Mouse (Mus musculus) midbrain, embryonic 13.5 days (tissue): Measurements from ENCODE around the gene Aar2. TPM values are rescaled to one million over a fixed set of nuclear protein-coding genes. Genes with fewer than 3 reads are reported as not detected.

Experiments
- ATAC-seq: fragments of 200-750 bp; cut with Nextera tagmentation; 2 replicates; pipeline ENCODE4 v1.8.0; 2017; ENCODE audit warnings: mild to moderate bottlenecking, moderate TSS enrichment, moderate library complexity
- H3K27ac ChIP-seq: fragments of 300-500 bp; sonication (generic); 2 replicates; pipeline ENCODE4 v1.5.1; 2015; ENCODE audit warnings: inconsistent platforms, mild to moderate bottlenecking, moderate library complexity
- H3K27me3 ChIP-seq: fragments of 300-500 bp; sonication (generic); 2 replicates; pipeline ENCODE4 v1.6.1; 2015; ENCODE audit warnings: mild to moderate bottlenecking, inconsistent platforms
- H3K36me3 ChIP-seq: fragments of 300-500 bp; sonication (generic); 2 replicates; pipeline ENCODE4 v1.6.1; 2015; ENCODE audit warnings: mild to moderate bottlenecking, inconsistent platforms
- H3K4me1 ChIP-seq: fragments of 300-500 bp; sonication (generic); replicated peaks from 2 replicates; pipeline ENCODE4 v1.6.1; 2015; ENCODE audit warnings: inconsistent platforms
- H3K4me2 ChIP-seq: fragments of 300-500 bp; sonication (generic); replicated peaks from 2 replicates; pipeline ENCODE4 v1.6.1; 2015; ENCODE audit warnings: moderate library complexity, mild to moderate bottlenecking, inconsistent platforms
- H3K4me3 ChIP-seq: fragments of 300-500 bp; sonication (generic); replicated peaks from 2 replicates; pipeline ENCODE4 v1.5.1; 2015; ENCODE audit warnings: mild to moderate bottlenecking, inconsistent platforms
- H3K9ac ChIP-seq: fragments of 300-500 bp; sonication (generic); replicated peaks from 2 replicates; pipeline ENCODE4 v1.6.1; 2015; ENCODE audit warnings: mild to moderate bottlenecking, inconsistent platforms
- H3K9me3 ChIP-seq: fragments of 300-500 bp; sonication (generic); 2 replicates; pipeline ENCODE4 v1.6.1; 2016; ENCODE audit warnings: mild to moderate bottlenecking, inconsistent platforms
- WGBS: fragments of 180-500 bp; shearing (Covaris S2); methylation state at CpG from one replicate; pipeline ENCODE4 v1.1.7; 2015; 5-methylcytosine and 5-hydroxymethylcytosine counted together
- polyA plus RNA-seq: library from polyadenylated mRNA; unstranded; fragments of >200 nt; fragmentation: Nextera tagmentation; extraction: Ambion mirVana; gene quantifications from 2 replicates; pipeline ENCODE4 v1.2.1, GENCODE M21; 2015

Aar2 gene
- polyA plus RNA-seq, 1 experiment from 2014 or later = 48.2 TPM

DNA sequence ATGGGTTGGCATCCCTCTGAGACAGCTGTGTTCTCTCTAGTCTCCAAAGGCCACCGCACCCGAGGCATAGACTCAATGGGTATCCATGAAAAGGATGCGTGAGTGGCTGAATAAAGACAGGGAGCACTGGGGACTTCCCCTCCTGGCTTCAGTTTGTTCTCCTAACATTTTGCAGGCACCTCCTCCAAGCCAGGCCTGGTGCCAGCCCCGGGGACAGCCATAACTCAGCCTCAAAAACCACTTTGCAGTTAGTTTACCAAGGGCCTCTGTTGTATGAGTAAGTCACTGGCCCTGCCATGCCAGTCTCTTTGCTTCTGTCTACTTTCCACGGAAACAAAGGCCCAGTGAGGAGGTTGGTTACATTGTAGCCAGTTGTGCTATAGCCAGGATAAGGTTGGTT, 58.6 kb downstream of the Aar2 start:
- Histone ChIP-seq H3K27ac (no peak overlapping the region), H3K9me3 (no peaks in the 10 kb centered on the region), H3K4me2 (no peak overlapping the region), H3K4me3 (no peak overlapping the region), H3K4me1 (no peaks in the 10 kb centered on the region), H3K9ac (no peak overlapping the region), H3K27me3 (peaks cover 16% of the 10 kb centered on the region), H3K36me3 (no peaks in the 10 kb centered on the region)
- 78% methylated on average over 5 of the region's 5 CpGs for WGBS
- ATAC-seq = no peak

DNA sequence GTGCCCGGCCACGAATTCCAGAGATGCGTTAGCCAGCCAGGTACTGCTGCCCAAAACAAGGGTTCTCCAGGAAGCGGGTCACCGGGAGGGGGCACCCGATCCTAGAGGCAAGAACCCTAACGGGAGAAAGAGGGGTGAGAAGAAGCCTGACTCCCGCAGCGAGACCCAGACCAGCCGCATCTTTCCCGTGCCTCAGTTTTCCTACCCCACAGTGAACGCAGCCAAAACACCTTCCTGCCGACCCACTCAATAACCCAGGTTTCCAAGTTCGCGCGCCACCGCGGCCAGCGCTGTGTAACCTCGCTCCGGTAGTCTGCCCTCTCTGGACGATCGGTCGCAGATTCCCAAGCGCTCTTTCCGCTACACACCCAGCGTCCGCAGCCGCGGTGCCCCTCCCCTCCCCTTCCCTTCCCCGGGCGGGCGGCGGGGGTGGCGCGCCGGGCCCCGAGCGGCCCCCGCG, 65.7 kb downstream of the Aar2 start:
- peak; percentile 53 for ATAC-seq

DNA sequence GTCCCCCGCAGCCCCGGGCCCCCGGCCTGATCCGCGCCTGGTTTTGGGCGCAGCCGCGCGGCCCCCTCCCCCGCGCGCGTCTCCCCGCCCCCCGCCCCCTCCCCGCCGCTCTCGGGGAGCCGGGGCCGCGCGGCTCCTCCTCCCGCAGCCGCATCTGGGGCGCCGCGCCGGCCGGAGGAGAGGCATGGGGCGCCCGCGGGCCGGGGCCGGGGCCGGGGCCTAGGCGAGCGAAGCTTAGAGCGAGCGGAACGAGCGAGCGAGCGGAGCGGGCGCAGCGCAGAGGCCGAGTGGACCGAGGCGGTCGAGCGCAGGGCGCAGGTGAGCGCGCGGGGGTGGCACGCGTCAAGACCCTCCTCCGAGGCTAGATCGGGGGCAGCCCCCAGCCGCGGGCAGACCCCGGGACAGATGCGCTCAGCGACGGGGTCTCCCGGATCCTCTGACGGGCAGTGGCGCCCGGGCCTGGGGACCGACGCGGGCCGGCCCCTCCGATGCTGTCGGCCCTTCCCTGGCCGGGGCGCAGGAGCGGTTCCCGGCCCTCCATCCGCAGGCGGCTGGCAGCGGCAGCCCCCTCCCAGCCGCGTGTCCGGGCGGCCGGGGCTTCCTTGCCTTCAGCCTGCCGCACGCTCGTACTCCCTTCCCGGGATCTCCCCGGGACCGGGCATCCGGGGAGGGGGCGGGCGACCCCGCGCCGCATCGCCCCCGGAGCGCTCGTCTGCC, 66.3 kb downstream of the Aar2 start, which contains the start of gene Dlgap4:
Gene Dlgap4 (plus strand): TSS at position 165 of the 717 bp plus-strand sequence.
- peaks cover 67% of the 10 kb centered on the region for H3K27me3 ChIP-seq
- whole genome bisulfite sequencing = under 1% methylated on average over 48 of the region's 103 CpGs
- peak; percentile 81 for ATAC-seq
- H3K4me2 ChIP-seq = peak within 1 kb of the TSS; percentile 97
- no peaks in the 10 kb centered on the region for H3K9me3 ChIP-seq
- H3K36me3 ChIP-seq = no peaks in the 10 kb centered on the region
- H3K4me3 ChIP-seq = peak within 1 kb of the TSS; percentile 84
- peak within 1 kb of the TSS; percentile 83 for H3K9ac ChIP-seq
- H3K27ac ChIP-seq = peak within 1 kb of the TSS; percentile 53
- peaks cover 30% of the 10 kb centered on the region for H3K4me1 ChIP-seq

More for the DNA sequence above, 65.7 kb downstream of the Aar2 start:
- H3K36me3 ChIP-seq = no peaks in the 10 kb centered on the region
- H3K4me2 ChIP-seq = peak overlapping the region; percentile 97
- WGBS = under 1% methylated on average over 34 of the region's 41 CpGs
- peak overlapping the region; percentile 83 for H3K9ac ChIP-seq
- peaks cover 69% of the 10 kb centered on the region for H3K27me3 ChIP-seq
- H3K27ac ChIP-seq = no peak overlapping the region
- H3K9me3 ChIP-seq = no peaks in the 10 kb centered on the region
- H3K4me1 ChIP-seq = peaks cover 30% of the 10 kb centered on the region
- peak overlapping the region; percentile 84 for H3K4me3 ChIP-seq

DNA sequence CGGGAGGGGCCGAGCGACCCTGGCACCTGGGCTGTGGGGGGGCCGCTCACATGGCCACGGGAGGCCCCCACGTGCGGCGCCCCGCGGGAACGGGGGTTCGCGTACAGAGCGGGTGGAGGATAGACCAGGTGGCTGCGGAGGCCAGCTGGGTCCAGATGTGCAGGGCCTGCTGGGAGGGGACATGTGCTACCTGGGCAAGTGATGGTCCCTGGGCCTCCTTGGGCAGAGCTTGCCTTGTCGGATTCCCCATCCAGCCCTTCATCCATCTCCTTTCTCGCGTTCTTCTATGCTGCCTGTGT, 66.8 kb downstream of the Aar2 start:
- Histone ChIP-seq H3K27ac (peak overlapping the region; percentile 53), H3K4me2 (peak overlapping the region; percentile 97), H3K36me3 (no peaks in the 10 kb centered on the region), H3K9me3 (no peaks in the 10 kb centered on the region), H3K4me3 (peak overlapping the region; percentile 84), H3K4me1 (peaks cover 30% of the 10 kb centered on the region), H3K27me3 (peaks cover 66% of the 10 kb centered on the region), H3K9ac (peak overlapping the region; percentile 83)
- WGBS = 0% methylated on average over 18 of the region's 18 CpGs
- ATAC-seq = peak; percentile 22

DNA sequence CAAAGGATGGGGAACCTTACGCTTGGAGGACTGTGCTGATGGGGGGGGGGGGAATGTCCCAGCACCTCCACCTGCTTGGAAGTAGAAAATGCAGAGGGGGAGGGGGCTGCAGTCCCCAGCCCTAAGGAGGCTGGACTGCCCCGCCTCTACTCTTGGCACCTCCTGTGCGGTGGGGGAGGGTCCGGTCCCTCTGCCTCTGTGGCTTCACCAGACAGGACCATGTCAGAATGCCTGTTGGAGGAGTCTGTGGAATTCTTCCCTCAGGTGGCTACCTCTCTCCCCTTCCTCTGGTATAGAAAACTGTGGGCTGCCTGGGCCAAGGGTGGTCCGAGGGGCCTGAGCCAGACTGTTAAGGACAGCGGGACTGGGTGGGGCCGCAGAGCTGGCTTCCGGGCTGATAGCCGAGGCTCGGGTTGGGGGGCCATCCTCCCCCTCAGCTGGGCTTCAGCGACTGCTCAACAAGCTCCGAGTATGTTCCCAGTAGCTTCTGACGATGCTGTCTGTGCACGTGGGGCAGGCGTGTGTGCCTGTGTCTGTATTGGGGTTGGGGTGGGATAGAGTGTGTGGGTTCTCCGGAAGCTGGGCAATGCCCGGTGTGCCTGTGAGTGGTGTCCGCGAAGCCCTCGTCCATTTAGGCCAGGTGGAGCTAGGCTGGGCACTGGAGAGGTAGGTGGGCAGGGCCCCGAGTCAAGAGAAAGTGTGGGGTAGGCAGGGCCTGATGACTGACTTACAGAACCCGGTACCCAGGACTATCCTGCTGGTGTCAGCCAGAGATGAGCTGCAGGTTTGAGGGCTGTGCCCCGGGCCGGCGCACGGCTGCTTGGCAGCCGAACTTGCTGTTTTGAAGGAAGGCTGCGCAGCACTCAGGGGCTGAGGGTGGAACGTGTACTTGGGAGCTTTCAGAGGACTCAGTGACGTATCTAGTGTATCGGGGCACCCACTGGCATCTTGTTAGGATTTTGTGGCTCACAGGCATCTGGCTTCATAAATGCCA, 67.6 kb downstream of the Aar2 start:
- peak; percentile 16 for ATAC-seq
- peak overlapping the region; percentile 83 for H3K9ac ChIP-seq
- no peaks in the 10 kb centered on the region for H3K36me3 ChIP-seq
- H3K4me3 ChIP-seq = peak overlapping the region; percentile 84
- no peak overlapping the region for H3K27ac ChIP-seq
- peaks cover 61% of the 10 kb centered on the region for H3K27me3 ChIP-seq
- H3K9me3 ChIP-seq = no peaks in the 10 kb centered on the region
- H3K4me2 ChIP-seq = peak overlapping the region; percentile 97
- peaks cover 30% of the 10 kb centered on the region for H3K4me1 ChIP-seq
- WGBS = 8% methylated on average over 31 of the region's 31 CpGs

DNA sequence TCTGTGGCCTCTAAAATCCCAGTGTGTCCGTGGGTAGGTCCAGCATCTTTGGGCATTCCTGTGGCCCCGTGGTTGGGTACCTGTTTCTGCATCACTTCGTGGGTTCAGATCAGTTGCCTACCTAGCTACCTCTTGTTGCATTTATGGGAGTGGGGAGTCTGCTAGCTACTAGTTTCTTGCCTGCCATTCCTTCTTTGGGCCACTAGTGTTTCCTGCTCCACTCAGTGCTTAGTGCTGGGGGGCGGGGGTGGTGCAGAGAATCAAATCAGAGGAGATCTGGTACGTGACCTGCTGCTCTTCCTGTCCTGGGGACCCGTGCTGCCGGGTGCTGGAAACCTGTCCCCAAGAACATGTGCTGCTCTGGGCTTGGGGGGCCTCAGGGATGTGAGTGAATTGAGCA, 69.1 kb downstream of the Aar2 start:
- H3K9me3 ChIP-seq = no peaks in the 10 kb centered on the region
- H3K4me1 ChIP-seq = peaks cover 30% of the 10 kb centered on the region
- ATAC-seq = no peak
- no peaks in the 10 kb centered on the region for H3K36me3 ChIP-seq
- WGBS = 76% methylated on average over 7 of the region's 7 CpGs
- no peak overlapping the region for H3K4me2 ChIP-seq
- no peak overlapping the region for H3K9ac ChIP-seq
- H3K4me3 ChIP-seq = no peak overlapping the region
- no peak overlapping the region for H3K27ac ChIP-seq
- H3K27me3 ChIP-seq = peaks cover 51% of the 10 kb centered on the region

DNA sequence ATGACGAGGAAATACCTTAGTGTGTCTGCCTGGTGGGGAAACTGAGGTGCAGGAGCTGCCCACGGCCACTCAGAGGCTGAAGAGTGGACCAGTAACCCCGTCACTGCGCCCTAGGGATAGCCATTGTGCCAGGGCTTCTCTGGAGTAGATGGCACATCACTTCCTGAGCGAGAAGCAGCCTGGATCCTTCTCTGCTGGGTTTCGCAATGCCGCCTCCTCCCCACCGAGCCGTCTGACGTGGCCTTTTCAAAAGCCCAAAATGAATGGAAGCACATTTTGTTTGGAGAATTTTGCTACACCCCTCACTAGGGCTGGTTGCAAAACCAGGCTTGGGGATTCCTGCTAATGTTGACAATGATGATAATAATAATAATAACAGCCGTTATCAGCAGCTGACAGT, 70.2 kb downstream of the Aar2 start:
- H3K4me1 ChIP-seq = peaks cover 30% of the 10 kb centered on the region
- H3K9me3 ChIP-seq = no peaks in the 10 kb centered on the region
- H3K27me3 ChIP-seq = peaks cover 42% of the 10 kb centered on the region
- H3K9ac ChIP-seq = no peak overlapping the region
- 23% methylated on average over 11 of the region's 11 CpGs for WGBS
- no peak overlapping the region for H3K4me3 ChIP-seq
- no peak overlapping the region for H3K4me2 ChIP-seq
- H3K36me3 ChIP-seq = no peaks in the 10 kb centered on the region
- H3K27ac ChIP-seq = no peak overlapping the region
- no peak for ATAC-seq

Other genes starting within 250 kb of the Aar2 start
- gene Cnbd2, start 235.3 kb upstream of the Aar2 start, polyA plus RNA-seq = 5.9 and 6.3 TPM in 2 replicates
- gene Scand1, start 234.9 kb upstream of the Aar2 start, polyA plus RNA-seq = 82.2 and 99.1 TPM in 2 replicates
- 10.4 and 11.9 TPM in 2 replicates for gene Epb41l1, start 126.7 kb upstream of the Aar2 start, polyA plus RNA-seq
- gene Dlgap4, start 66.1 kb downstream of the Aar2 start, polyA plus RNA-seq = 242 and 244 TPM in 2 replicates
- gene Myl9, start 227.8 kb downstream of the Aar2 start, polyA plus RNA-seq = 33.0 and 37.4 TPM in 2 replicates